Mouse (Mus musculus): ENCODE measurements around the gene Syt1. TPM values are rescaled to one million over a fixed set of nuclear protein-coding genes. Genes with fewer than 3 reads are reported as not detected.

The Syt1 gene
- total RNA-seq, 1 experiment = 0.58 TPM

GRCm38 (mm10) chr10:108865586-108865985, 145.2 kb downstream of the Syt1 start:
- H3K27ac ChIP-seq (ENCODE audit: insufficient read depth, low read depth, low read length, poor library complexity, severe bottlenecking) = no peak overlapping the region
- in situ Hi-C loops (cut with MboI; ENCODE audit: low sequenced_read_pairs in 2 of 2, unreplicated experiment in 2 of 2) = no loop called here
- H3K9ac ChIP-seq (ENCODE audit: insufficient read depth, low read depth, low read length, poor library complexity, severe bottlenecking) = no peak overlapping the region
- H3K36me3 ChIP-seq (ENCODE audit: control insufficient read depth, insufficient read depth, low read length, poor library complexity, severe bottlenecking) = no peaks in the 10 kb centered on the region
- no peak for DNase-seq (ENCODE audit: low read depth, low spot score)
- no peak for TF ChIP-seq CHD2 (IDR thresholded peaks at IDR 0.05; ENCODE audit: low read depth, low read length)
- no peak for TF ChIP-seq ZC3H11A (IDR thresholded peaks at IDR 0.05; ENCODE audit: borderline replicate concordance, low read depth, low read length)
- TF ChIP-seq ZNF384 (IDR thresholded peaks at IDR 0.05; ENCODE audit: low read depth, low read length) = no peak
- no peak for TF ChIP-seq HCFC1 (IDR thresholded peaks at IDR 0.05; ENCODE audit: borderline replicate concordance, insufficient read depth, low read length)
- no peak for TF ChIP-seq MAFK (IDR thresholded peaks at IDR 0.05; ENCODE audit: insufficient read depth, low read depth, low read length)
- H3K4me1 ChIP-seq (ENCODE audit: control insufficient read depth in 2 of 2, insufficient read depth in 2 of 2, low read length in 2 of 2, poor library complexity in 1 of 2) = no peaks in the 10 kb centered on the region
- H3K9me3 ChIP-seq (ENCODE audit: control insufficient read depth, insufficient read depth, low read depth, low read length) = no peaks in the 10 kb centered on the region
- H3K4me3 ChIP-seq (ENCODE audit: insufficient read depth in 1 of 2, low read depth in 1 of 2, low read length in 2 of 2, poor library complexity in 1 of 2, severe bottlenecking in 1 of 2) = no peak overlapping the region

- Histone ChIP-seq H3K4me3 (ENCODE audit: insufficient read depth in 1 of 2, low read depth in 1 of 2, low read length in 2 of 2, poor library complexity in 1 of 2, severe bottlenecking in 1 of 2) (no peak overlapping the region), H3K9me3 (ENCODE audit: control insufficient read depth, insufficient read depth, low read depth, low read length) (no peaks in the 10 kb centered on the region), H3K36me3 (ENCODE audit: control insufficient read depth, insufficient read depth, low read length, poor library complexity, severe bottlenecking) (no peaks in the 10 kb centered on the region), H3K27ac (ENCODE audit: insufficient read depth, low read depth, low read length, poor library complexity, severe bottlenecking) (no peak overlapping the region), H3K9ac (ENCODE audit: insufficient read depth, low read depth, low read length, poor library complexity, severe bottlenecking) (no peak overlapping the region), H3K4me1 (ENCODE audit: control insufficient read depth in 2 of 2, insufficient read depth in 2 of 2, low read length in 2 of 2, poor library complexity in 1 of 2) (no peaks in the 10 kb centered on the region)
- TF ChIP-seq CHD2 (IDR thresholded peaks at IDR 0.05; ENCODE audit: low read depth, low read length) = no peak
- TF ChIP-seq ZC3H11A (IDR thresholded peaks at IDR 0.05; ENCODE audit: borderline replicate concordance, low read depth, low read length) = no peak
- TF ChIP-seq ZNF384 (IDR thresholded peaks at IDR 0.05; ENCODE audit: low read depth, low read length) = no peak
- TF ChIP-seq MAFK (IDR thresholded peaks at IDR 0.05; ENCODE audit: insufficient read depth, low read depth, low read length) = no peak
- TF ChIP-seq HCFC1 (IDR thresholded peaks at IDR 0.05; ENCODE audit: borderline replicate concordance, insufficient read depth, low read length) = no peak
- no peak for DNase-seq (ENCODE audit: low read depth, low spot score)
- in situ Hi-C loops (cut with MboI; ENCODE audit: low sequenced_read_pairs in 2 of 2, unreplicated experiment in 2 of 2) = no loop called here
These were observed 154.8 kb downstream of the Syt1 start for GRCm38 (mm10) chr10:108855986-108856385.

- H3K4me3 ChIP-seq (ENCODE audit: insufficient read depth in 1 of 2, low read depth in 1 of 2, low read length in 2 of 2, poor library complexity in 1 of 2, severe bottlenecking in 1 of 2) = no peak overlapping the region
- no peak overlapping the region for H3K27ac ChIP-seq (ENCODE audit: insufficient read depth, low read depth, low read length, poor library complexity, severe bottlenecking)
- no peaks in the 10 kb centered on the region for H3K36me3 ChIP-seq (ENCODE audit: control insufficient read depth, insufficient read depth, low read length, poor library complexity, severe bottlenecking)
- DNase-seq (ENCODE audit: low read depth, low spot score) = no peak
- no peak overlapping the region for H3K9ac ChIP-seq (ENCODE audit: insufficient read depth, low read depth, low read length, poor library complexity, severe bottlenecking)
- no peaks in the 10 kb centered on the region for H3K4me1 ChIP-seq (ENCODE audit: control insufficient read depth in 2 of 2, insufficient read depth in 2 of 2, low read length in 2 of 2, poor library complexity in 1 of 2)
- no peak for TF ChIP-seq HCFC1 (IDR thresholded peaks at IDR 0.05; ENCODE audit: borderline replicate concordance, insufficient read depth, low read length)
- no peak for TF ChIP-seq ZNF384 (IDR thresholded peaks at IDR 0.05; ENCODE audit: low read depth, low read length)
- no peak for TF ChIP-seq MAFK (IDR thresholded peaks at IDR 0.05; ENCODE audit: insufficient read depth, low read depth, low read length)
- TF ChIP-seq CHD2 (IDR thresholded peaks at IDR 0.05; ENCODE audit: low read depth, low read length) = no peak
- TF ChIP-seq ZC3H11A (IDR thresholded peaks at IDR 0.05; ENCODE audit: borderline replicate concordance, low read depth, low read length) = no peak
- no peaks in the 10 kb centered on the region for H3K9me3 ChIP-seq (ENCODE audit: control insufficient read depth, insufficient read depth, low read depth, low read length)
- in situ Hi-C loops (cut with MboI; ENCODE audit: low sequenced_read_pairs in 2 of 2, unreplicated experiment in 2 of 2) = no loop called here
These were observed 158.0 kb downstream of the Syt1 start for GRCm38 (mm10) chr10:108852757-108853156.

- H3K27ac ChIP-seq (ENCODE audit: insufficient read depth, low read depth, low read length, poor library complexity, severe bottlenecking) = no peak overlapping the region
- DNase-seq (ENCODE audit: low read depth, low spot score) = no peak
- TF ChIP-seq ZC3H11A (IDR thresholded peaks at IDR 0.05; ENCODE audit: borderline replicate concordance, low read depth, low read length) = no peak
- TF ChIP-seq CHD2 (IDR thresholded peaks at IDR 0.05; ENCODE audit: low read depth, low read length) = no peak
- no peak for TF ChIP-seq HCFC1 (IDR thresholded peaks at IDR 0.05; ENCODE audit: borderline replicate concordance, insufficient read depth, low read length)
- no peak for TF ChIP-seq MAFK (IDR thresholded peaks at IDR 0.05; ENCODE audit: insufficient read depth, low read depth, low read length)
- TF ChIP-seq ZNF384 (IDR thresholded peaks at IDR 0.05; ENCODE audit: low read depth, low read length) = no peak
- H3K4me1 ChIP-seq (ENCODE audit: control insufficient read depth in 2 of 2, insufficient read depth in 2 of 2, low read length in 2 of 2, poor library complexity in 1 of 2) = no peaks in the 10 kb centered on the region
- no peaks in the 10 kb centered on the region for H3K9me3 ChIP-seq (ENCODE audit: control insufficient read depth, insufficient read depth, low read depth, low read length)
- H3K9ac ChIP-seq (ENCODE audit: insufficient read depth, low read depth, low read length, poor library complexity, severe bottlenecking) = no peak overlapping the region
- in situ Hi-C loops (cut with MboI; ENCODE audit: low sequenced_read_pairs in 2 of 2, unreplicated experiment in 2 of 2) = no loop called here
- H3K4me3 ChIP-seq (ENCODE audit: insufficient read depth in 1 of 2, low read depth in 1 of 2, low read length in 2 of 2, poor library complexity in 1 of 2, severe bottlenecking in 1 of 2) = no peak overlapping the region
- no peaks in the 10 kb centered on the region for H3K36me3 ChIP-seq (ENCODE audit: control insufficient read depth, insufficient read depth, low read length, poor library complexity, severe bottlenecking)
These were observed 173.3 kb downstream of the Syt1 start for GRCm38 (mm10) chr10:108837434-108837833.

GRCm38 (mm10) chr10:108832248-108832647, 178.5 kb downstream of the Syt1 start:
- no peak overlapping the region for H3K4me3 ChIP-seq (ENCODE audit: insufficient read depth in 1 of 2, low read depth in 1 of 2, low read length in 2 of 2, poor library complexity in 1 of 2, severe bottlenecking in 1 of 2)

More at GRCm38 (mm10) chr10:108832248-108832647, 178.5 kb downstream of the Syt1 start:
- DNase-seq (ENCODE audit: low read depth, low spot score) = no peak
- in situ Hi-C loops (cut with MboI; ENCODE audit: low sequenced_read_pairs in 2 of 2, unreplicated experiment in 2 of 2) = no loop called here
- TF ChIP-seq HCFC1 (IDR thresholded peaks at IDR 0.05; ENCODE audit: borderline replicate concordance, insufficient read depth, low read length) = no peak
- no peak overlapping the region for H3K27ac ChIP-seq (ENCODE audit: insufficient read depth, low read depth, low read length, poor library complexity, severe bottlenecking)
- H3K36me3 ChIP-seq (ENCODE audit: control insufficient read depth, insufficient read depth, low read length, poor library complexity, severe bottlenecking) = no peaks in the 10 kb centered on the region
- H3K9ac ChIP-seq (ENCODE audit: insufficient read depth, low read depth, low read length, poor library complexity, severe bottlenecking) = no peak overlapping the region
- no peaks in the 10 kb centered on the region for H3K4me1 ChIP-seq (ENCODE audit: control insufficient read depth in 2 of 2, insufficient read depth in 2 of 2, low read length in 2 of 2, poor library complexity in 1 of 2)
- no peaks in the 10 kb centered on the region for H3K9me3 ChIP-seq (ENCODE audit: control insufficient read depth, insufficient read depth, low read depth, low read length)
